Mouse (Mus musculus) CH12.LX (cell line): ENCODE measurements at regions not wholly inside any gene's neighbourhood (a gene's known extent, or its start where the extent isn't known, plus 50 kb on each side); places are given as distances from the start of the nearest gene placed in this dataset.
A peak's percentile ranks its signal among the peaks of the same experiment; 100 is the strongest.

Source experiments
- DNase-seq: peaks from one replicate; pipeline ENCODE4 v3.0.0-alpha.2; 2013; ENCODE audit errors: extremely low read depth
- H3K27ac ChIP-seq: 2 replicates; pipeline ENCODE4 v1.5.1; 2012; ENCODE audit warnings: low read depth, mild to moderate bottlenecking, control low read depth, moderate library complexity; ENCODE audit not compliant: insufficient read depth
- H3K27me3 ChIP-seq: replicated peaks from 2 replicates; pipeline ENCODE3; 2012; ENCODE audit warnings: inconsistent platforms
- H3K36me3 ChIP-seq, 2 experiments: replicated peaks in 1 of 2; 2 replicates each; pipeline versions ENCODE3 to v1.6.1; 2012; ENCODE audit warnings: inconsistent platforms in 1 of 2, low read length in 1 of 2, mild to moderate bottlenecking in 1 of 2, mixed read lengths in 1 of 2, moderate library complexity in 1 of 2; ENCODE audit not compliant: control insufficient read depth in 1 of 2, insufficient read depth in 1 of 2
- H3K4me1 ChIP-seq, 2 experiments: 2 replicates each; pipeline ENCODE4 v1.6.1; 2012; ENCODE audit warnings: inconsistent platforms in 1 of 2, moderate library complexity in 1 of 2; ENCODE audit not compliant: insufficient read depth in 2 of 2, control insufficient read depth in 1 of 2
- H3K4me2 ChIP-seq: 2 replicates; pipeline ENCODE4 v1.6.1; 2012; ENCODE audit warnings: low read depth, mild to moderate bottlenecking, control low read depth; ENCODE audit not compliant: poor library complexity, insufficient read depth, severe bottlenecking
- H3K4me3 ChIP-seq, 3 experiments: fragments of 150-350 bp in 1 of 3; sonication (generic) in 1 of 3; replicated peaks in 1 of 3; 2 replicates each; pipeline versions ENCODE3 to v1.5.1; 2011 to 2012; ENCODE audit warnings: low read depth in 2 of 3, low read length in 2 of 3, mild to moderate bottlenecking in 2 of 3, moderate library complexity in 2 of 3, control low read depth in 1 of 3, improper control_type of control experiment in 1 of 3, inconsistent platforms in 1 of 3, mixed read lengths in 1 of 3; ENCODE audit not compliant: poor library complexity in 1 of 3
- H3K79me2 ChIP-seq: replicated peaks from 2 replicates; pipeline ENCODE4 v1.6.1; 2012; ENCODE audit warnings: mild to moderate bottlenecking, moderate library complexity; ENCODE audit not compliant: control insufficient read depth, poor library complexity, insufficient read depth, severe bottlenecking; ENCODE audit errors: extremely low read depth
- H3K9ac ChIP-seq: 2 replicates; pipeline ENCODE4 v1.6.1; 2012; ENCODE audit warnings: low read depth, mild to moderate bottlenecking, control low read depth, moderate library complexity; ENCODE audit not compliant: insufficient read depth
- H3K9me3 ChIP-seq: replicated peaks from 2 replicates; pipeline ENCODE3; 2012; ENCODE audit warnings: low read length, inconsistent platforms, mixed read lengths
- CTCF ChIP-seq, 2 experiments: IDR thresholded peaks in 1 of 2; conservative IDR thresholded peaks in 1 of 2; 2 replicates each; pipeline ENCODE4 v1.5.1; 2011 to 2012; ENCODE audit warnings: low read depth in 2 of 2, low read length in 2 of 2, improper control_type of control experiment in 1 of 2, inconsistent platforms in 1 of 2, mild to moderate bottlenecking in 1 of 2, moderate library complexity in 1 of 2
- KAT2A ChIP-seq: IDR thresholded peaks from 2 replicates; pipeline ENCODE4 v1.6.1; 2012; ENCODE audit warnings: low read length, improper control_type of control experiment, inconsistent platforms; ENCODE audit not compliant: insufficient replicate concordance
- PAX5 ChIP-seq: IDR thresholded peaks from 2 replicates; pipeline ENCODE4 v1.6.1; 2012; ENCODE audit warnings: low read length, inconsistent platforms, mixed read lengths
- RAD21 ChIP-seq: IDR thresholded peaks from 2 replicates; pipeline ENCODE4 v1.6.1; 2011; ENCODE audit warnings: low read depth, mild to moderate bottlenecking, low read length, improper control_type of control experiment, moderate library complexity
- SMC3 ChIP-seq: IDR thresholded peaks from 2 replicates; pipeline ENCODE4 v1.6.1; 2011; ENCODE audit warnings: low read depth, low read length, improper control_type of control experiment
- TCF12 ChIP-seq: IDR thresholded peaks from 2 replicates; pipeline ENCODE4 v1.6.1; 2014; ENCODE audit warnings: low read depth, mild to moderate bottlenecking, inconsistent platforms, low read length, improper control_type of control experiment
- dilution Hi-C: fragments of 300-500 bp; cut with MboI; formaldehyde crosslinking; loops from 2 replicates; pipeline ENCODE4 v1.14.3; 2020; ENCODE audit warnings: low sequenced_read_pairs; ENCODE audit not compliant: extremely low pct_unique_long_range_greater_than_20kb, extremely low pct_ligation_motif_present
- in situ Hi-C: fragments of 300-500 bp; cut with MboI; formaldehyde crosslinking; loops from 3 replicates; pipeline ENCODE4 v1.14.3; 2019; ENCODE audit warnings: low sequenced_read_pairs, low pct_ligation_motif_present, low pct_unique_long_range_greater_than_20kb, mixed read lengths

GRCm38 (mm10) chr3:6675354-6675753 lies 55.1 kb upstream of the 1700008P02Rik start:
- no peak overlapping the region for H3K9ac ChIP-seq
- no peak overlapping the region for H3K4me3 ChIP-seq
- no peak for TF ChIP-seq SMC3
- peak; percentile 33 for TF ChIP-seq RAD21
- TF ChIP-seq TCF12 = no peak
- TF ChIP-seq KAT2A = no peak
- no peak for TF ChIP-seq PAX5
- peak in 1 of 2 experiments; percentile 24; a peak in 1 of 4 replicates for TF ChIP-seq CTCF (conservative IDR thresholded peaks at IDR 0.05 in 1 of 2, IDR thresholded peaks at IDR 0.05 in 1 of 2; ENCODE audit: low read depth in 2 of 2, low read length in 2 of 2)
- H3K36me3 ChIP-seq = no peaks in the 10 kb centered on the region
- no peak overlapping the region for H3K4me2 ChIP-seq
- peak; percentile 20 for DNase-seq
- no peaks in the 10 kb centered on the region for H3K4me1 ChIP-seq
- in situ Hi-C loops (no loop called here), dilution Hi-C loops (no loop called here)
- no peaks in the 10 kb centered on the region for H3K79me2 ChIP-seq
- H3K9me3 ChIP-seq = no peaks in the 10 kb centered on the region
- H3K27ac ChIP-seq = no peak overlapping the region
- no peaks in the 10 kb centered on the region for H3K27me3 ChIP-seq
